Mouse (Mus musculus) embryo, embryonic 9.5 days (tissue): ENCODE data around the gene BC004004.
"Not testable (repeated sequence)": the region's sequence is repeated elsewhere in the genome, so short reads cannot be mapped to it uniquely, and the experiment has no call there.

Experiments used
- DNase-seq: peaks from one replicate; pipeline ENCODE4 v3.0.0-alpha.2; 2017; ENCODE audit errors: extremely low spot score

Gene BC004004

DNA sequence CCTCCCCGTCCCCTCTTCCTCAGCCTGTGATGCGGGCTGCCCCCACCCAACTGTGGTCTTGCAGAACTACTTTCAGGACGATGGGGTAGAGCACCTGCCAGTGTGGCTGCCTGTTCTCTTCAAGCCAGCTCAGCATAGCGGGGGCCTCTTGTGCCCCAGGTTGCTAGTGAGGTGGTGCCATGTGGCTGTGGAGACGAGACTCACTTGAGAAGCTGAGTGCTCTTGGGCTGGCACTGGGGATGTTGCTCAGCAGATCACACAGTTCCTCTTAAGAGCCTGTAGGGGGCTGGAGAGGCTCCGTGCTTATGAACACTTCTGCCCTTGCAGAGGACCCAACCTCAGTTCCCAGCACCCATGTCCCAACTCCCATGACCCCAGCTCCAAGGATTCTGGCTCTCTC lies 29.2 kb downstream of the BC004004 start:
- DNase-seq, result no peak

DNA sequence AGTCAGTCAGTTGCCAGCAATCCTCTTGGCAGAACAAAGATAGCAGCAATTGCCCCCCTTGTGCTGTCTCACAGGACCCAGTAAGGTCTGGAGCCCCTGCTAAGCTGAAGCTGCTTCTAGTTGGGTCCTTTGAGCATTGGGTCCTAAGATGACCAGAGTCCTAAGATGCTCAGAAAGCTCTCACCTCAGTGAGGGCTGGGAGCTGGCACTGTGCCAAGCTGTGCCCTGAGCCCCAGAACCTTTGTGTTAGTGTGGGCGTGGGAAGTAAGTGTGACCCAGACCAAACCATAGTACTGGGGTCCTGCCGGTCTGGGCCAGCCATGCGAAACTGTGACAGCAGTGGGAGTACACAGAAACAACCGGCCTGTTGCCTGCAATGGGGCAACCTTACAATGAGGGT lies 30.7 kb downstream of the BC004004 start:
- no peak for DNase-seq

DNA sequence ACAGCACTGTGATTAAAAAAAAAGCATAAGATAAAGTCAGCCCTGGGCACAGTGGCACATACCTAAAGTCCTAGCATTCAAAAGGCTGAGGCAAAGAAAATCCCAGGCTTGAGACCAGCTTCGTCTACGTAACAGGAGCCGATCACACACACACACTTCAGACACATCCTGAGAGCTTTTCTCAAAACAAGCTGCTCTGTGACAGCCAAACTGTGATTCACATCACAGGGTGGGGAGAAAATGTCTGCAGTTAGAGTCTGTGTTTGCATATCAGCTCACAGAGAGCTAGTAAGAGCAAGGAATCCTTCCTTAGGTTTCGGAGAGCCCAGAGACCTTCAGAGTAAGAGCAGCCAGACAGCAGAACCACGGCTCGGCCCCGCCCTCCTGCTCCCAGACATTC lies 32.3 kb downstream of the BC004004 start:
- DNase-seq, result no peak

DNA sequence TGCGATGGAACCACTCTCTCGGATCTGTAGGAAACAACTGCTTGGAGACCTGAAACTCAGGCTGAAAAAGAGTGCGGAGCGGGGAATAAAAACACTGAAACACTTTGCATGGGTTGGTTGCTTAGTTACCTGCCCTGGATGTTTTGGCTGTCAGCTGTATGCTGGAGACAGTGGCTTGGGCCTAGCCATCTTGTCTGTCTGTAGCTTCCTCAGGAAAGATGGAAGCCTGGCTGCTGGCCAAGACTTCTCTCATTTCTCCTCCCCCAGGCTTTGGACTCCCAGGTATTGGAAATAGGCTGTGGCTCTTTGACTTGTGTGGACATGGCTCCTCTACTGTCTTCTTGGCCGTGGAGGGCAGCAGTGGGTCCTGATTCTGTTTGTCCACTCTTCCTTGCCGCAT lies 32.8 kb downstream of the BC004004 start:
- no peak for DNase-seq

DNA sequence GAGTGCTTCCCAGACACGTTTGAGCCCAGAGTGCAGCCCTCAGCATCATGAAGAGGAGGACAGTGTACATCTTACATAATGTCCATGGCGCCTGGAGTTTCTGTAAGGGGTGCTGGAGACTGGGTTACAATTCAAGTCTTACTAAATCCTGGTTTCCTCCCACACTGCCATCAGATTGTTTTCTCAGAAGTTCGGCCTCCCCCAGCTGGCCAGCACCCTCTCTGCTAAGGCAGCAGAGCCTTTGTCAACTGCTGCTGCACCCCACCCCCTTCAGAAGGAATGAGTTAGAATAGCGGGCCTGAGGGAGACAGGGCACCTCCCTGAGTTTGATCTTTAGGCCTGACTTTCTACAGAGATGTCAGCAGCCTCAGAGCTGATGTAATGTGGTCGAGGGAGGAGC lies 33.6 kb downstream of the BC004004 start:
- DNase-seq, result no peak

DNA sequence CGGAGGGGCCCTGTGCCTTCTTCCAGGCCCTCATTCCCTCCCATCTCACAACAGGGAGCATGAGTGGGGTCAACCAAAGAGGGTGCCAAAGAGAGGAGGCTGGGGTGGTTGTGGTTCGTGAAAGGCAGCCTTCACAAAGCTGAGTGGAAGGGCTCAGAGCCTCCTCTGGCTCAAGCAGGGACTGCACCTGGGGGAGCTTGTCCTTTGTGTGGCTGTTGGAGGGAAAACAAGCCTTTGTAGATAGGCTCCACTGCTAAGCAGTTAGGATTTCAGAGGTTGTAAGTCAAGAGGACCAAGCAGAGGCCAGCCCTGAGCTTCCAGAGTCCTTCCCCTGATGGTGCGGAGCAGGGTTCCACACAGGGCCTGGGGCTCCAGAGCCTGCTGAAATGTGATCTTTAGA lies 34.5 kb downstream of the BC004004 start:
- DNase-seq, result peak; percentile 28

DNA sequence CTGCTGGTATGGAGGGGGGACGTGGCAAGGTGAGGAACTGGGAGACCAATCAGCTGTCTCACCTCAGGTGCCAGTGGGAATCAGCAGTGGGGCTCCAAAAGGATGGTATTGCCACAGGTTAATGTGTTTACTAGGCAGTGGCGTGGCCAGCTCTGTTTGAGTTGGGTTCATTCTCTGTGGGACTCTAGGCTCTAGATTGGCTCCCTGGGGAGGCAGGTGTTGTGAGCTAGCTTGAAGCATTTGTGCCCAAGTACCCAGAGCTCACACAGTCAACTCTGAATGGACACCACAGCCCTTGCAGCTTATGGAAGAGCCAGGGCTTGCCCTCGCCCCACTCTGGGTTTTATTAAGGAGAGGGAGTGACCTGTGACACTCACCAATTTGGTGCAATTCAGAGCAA lies 35.3 kb downstream of the BC004004 start:
- no peak for DNase-seq

DNA sequence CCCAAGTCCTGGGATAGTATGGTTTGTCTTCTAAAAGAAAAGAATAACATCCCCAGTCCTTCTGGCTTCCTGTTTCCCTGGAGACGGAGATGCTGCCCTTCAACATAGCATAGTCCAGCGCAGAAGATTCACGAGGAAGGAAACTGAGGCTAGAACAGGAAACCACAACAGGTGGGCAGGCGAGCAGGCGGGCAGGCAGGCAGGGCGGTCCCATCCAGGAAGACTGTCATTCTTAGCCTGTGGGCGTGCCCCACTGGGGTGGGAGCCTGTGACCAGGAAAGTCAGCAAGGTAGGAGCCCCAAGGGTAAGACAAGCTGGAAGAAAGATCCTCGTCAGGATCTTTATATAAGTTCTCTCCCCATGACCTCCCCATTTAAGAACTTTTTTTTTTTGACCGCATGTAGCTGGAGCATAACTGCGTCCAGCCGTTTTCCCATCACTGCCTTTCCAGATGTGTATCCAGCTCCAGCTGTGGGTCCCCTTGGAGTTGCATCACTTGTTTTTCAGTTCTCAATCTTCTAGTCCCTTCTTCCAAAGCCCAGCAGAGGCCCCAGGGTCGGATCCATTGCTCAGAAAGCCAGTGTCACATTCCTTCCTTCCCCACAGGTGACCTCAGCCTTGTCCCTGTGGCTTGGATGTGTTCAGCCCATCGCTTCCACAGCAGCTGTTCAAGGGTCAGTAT lies 35.9 kb downstream of the BC004004 start:
- DNase-seq, result no peak

DNA sequence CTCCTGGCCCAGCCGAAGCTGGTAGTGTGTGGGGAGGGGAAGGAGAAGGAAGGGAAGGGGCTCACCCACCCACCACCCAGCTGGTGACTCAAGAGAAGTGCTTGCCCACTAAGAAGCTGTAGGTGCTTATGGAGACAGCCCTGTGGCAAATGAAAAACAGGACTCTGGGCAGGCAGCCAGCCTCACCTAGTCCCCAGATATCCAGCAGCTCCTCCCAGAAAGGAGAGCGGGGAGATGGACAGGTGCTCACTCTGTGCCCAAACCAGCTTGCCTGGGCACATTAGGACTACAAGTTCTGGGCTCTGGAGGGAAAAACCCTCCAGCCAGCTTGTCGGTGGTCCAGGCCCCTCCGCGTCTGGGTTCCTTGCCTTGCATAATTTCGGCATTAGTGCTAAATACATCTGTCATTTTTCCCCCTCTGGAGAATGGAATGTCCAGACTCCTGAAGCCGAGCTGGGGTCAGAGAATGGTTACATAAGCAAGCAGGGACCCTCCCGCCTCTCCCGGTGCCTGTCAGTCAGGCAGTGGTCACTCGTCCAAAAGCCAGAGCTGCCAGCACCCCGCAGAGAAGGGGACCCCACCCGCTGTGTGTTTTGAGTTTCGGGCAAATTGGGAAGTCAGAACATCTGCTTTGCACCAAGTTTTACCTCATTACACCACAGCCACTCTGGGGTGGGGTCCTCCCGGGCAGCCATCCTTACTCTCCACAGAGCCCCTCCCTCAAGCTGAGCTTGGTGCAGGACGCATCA lies 36.6 kb downstream of the BC004004 start:
- peak; percentile 22 for DNase-seq

DNA sequence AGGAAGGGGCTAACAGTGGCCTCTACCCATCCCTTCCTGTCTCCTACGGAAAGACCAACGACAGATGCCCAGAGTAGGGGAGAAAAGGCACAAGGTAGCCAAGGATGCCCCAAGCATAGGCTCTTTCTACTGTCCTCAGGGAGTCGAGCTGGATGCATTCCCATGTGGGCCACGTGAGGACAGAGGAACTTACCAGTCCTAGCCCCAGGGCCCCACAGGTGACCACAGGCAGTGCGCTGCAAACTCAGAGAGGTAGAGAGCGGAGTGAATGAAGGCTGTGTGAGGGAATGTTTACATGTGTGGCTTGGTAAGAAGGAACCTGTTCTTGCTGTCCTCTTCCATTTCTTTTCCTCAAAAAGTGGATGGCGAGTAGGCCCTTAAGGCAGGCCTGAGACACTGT lies 37.3 kb downstream of the BC004004 start:
- DNase-seq, result no peak

DNA sequence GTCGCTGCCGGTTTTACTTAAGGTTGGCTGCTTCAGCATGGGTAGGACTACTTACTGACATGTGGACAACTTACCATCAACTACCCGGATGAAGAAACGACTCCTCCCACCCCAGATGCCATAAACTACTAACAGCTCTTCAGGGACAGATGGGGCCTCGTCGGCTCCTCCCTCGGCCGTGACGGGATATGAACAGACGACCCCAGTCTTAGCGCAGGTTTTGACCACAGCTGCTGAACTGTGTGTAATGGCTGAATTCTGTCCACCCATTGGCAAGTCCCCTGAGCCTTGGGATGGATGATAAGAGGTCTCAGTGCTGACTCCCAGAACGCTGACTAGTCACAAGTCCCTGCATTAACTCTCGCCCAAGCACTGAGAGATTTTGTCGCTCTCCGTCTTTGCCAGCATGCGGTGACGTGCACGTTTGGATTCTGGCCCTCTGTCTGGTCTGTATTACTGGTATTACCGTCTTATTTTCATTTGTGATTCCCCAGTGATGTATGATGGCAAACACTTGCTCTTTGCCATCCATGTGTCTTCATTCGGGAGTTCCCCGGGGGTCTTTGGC lies 41.6 kb downstream of the BC004004 start:
- DNase-seq, result no peak

DNA sequence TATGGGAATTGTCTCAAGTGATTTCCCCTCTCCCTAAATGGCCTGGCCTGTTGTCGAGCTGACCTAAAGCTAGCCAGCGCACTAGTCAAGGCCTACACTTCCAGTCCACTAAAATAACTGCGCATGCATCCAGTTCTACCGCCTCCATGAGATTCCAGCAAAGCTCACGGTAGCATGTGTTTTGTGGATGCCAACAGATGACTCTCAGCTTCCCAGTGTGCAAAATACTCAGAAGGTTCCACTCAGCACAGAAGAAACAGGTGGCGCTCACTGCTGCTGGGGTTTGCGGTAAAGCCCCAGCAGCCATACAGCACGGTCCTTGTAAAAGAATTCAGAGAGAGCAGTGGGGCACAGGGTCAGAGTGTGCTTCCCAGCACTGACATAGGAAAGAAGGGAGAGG lies 43.0 kb downstream of the BC004004 start:
- DNase-seq, result no peak

DNA sequence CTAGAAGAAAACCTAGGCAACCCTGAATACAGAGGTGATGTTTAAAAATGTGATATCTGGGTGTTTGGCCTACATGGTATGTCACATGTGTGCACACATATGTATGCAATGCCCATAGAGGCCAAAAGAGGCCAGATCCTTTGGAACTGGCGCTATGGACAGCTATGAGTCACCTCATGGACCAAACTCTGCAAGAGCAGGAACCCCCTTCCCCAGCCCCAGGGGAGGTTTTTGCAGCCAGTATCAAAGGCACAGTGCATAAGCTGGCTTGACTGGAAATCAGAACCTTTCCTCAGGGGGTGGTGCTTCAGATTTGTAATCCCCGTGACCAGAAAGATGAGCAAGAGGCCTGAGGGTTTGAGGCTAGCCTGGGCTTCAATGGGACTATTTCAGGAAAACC lies 43.5 kb downstream of the BC004004 start:
- DNase-seq, result no peak

DNA sequence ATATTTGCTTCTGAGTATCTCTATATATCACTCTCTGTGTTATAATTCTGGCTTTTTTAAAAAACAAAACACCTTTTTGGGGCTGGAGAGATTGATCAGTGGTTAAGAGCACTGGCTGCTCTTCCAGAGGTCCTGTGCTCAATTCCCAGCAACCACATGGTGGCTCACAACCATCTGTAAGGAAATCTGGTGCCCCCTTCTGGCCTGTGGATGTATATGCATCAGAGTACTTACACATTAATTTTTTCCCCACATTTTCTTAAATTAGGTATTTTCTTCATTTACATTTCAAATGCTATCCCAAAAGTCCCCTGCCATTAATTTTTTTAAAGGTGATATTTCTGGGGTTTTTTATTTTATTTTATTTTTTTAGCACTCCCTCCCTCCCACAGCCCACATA lies 44.7 kb downstream of the BC004004 start:
- no peak for DNase-seq

DNA sequence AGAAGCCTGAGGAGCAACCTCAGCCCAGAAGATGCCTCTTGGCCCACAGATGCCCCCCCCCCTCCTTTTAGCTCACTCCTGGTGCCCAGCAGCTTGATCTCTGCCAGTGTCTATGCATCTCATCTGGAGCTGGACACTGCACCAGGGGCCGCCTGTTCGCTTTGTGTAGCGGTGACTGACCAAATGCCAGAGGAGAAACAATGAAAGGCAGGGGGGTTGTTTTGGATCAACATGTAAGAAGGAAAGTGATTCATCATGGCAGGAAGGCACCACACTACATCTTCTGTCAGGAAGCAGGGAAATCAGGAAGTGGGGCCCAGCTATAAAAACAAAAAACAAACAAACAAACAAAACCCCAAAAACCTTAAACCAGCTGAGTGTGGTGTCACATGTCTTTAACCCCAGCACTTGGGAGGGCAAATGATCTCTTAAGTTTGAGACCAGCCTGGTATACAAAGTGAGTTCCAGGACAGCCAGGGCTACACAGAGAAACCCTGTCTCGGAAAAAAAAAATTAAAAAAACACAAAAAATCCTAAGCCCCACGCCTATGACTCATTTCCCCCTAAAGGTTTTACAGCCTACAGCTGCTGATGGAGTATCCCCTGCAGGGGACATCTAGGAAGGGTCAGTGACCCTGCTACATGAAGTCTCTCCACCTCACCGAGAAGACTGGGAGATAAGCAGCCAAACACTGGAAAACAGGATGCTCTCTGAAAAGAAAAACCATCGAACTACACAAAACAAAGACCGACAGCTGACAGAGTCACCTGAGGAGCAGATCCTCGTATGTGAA lies 47.3 kb downstream of the BC004004 start:
- peak; percentile 25 for DNase-seq

DNA sequence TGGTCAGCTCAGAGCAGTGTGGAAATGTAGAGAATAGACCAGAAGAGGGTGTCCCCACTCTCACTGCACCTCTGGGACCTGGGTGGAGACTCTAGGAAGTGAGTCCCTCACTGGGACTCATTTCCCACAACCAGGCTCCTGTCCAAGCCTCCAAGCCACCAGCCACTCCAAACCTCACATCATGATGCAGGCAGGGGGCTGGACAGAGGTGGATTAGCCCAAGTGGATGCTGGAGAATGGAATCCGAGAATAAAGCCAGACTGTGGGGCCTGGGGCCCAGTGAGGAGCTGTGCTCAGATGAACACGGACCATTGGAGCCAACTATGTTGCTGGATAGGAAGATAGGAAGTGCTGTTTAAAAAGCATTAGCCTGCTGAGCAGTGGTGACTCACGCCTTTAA lies 48.3 kb downstream of the BC004004 start:
- no peak for DNase-seq

DNA sequence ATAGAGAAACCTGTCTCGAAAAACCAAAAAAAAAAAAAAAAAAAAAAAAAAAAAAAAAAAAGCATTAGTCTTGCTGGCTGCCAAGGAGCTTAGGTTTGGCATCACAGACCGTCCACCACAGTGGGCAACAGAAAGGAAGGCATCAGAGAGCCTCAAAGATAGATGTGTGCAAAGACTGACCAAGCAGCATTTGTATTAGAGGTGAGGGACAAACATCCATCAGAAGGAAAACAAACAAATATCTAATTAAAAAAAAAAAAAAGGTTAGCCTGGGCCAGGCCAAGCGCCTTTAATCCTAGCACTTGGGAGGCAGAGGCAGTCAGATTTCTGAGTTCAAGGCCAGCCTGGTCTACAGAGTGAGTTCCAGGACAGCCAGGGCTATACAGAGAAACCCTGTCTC lies 48.8 kb downstream of the BC004004 start, which contains the start of gene Pi16:
Pi16 (plus strand) TSS at position 301 of the 400 bp plus-strand sequence.
- DNase-seq, result not testable (repeated sequence)

DNA sequence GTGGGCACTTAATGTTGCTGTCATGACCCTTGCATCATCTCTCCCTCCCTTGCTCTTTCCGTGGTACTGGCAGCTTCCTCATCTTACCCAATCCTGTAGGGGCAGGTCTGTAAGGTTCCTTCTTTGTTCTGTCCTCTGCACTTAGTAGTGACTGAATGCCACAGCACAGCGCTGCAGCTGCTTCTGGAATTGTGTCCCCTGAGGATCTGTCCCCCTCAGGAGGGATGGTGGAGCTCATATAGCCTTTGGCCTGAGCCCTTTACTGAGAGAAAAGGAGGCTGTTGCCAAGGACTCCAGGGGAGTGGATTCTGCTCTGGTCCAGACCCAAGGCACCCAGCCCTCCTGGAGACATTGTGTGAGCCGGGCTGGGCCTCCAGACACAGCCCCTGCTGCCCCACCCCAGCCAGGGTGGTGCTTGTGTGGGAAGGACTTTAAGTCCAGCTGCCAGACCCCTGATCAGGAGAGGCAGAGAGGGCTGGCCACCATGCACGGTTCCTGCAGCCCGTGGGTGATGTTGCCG lies 50.2 kb downstream of the BC004004 start:
- DNase-seq, result no peak

DNA sequence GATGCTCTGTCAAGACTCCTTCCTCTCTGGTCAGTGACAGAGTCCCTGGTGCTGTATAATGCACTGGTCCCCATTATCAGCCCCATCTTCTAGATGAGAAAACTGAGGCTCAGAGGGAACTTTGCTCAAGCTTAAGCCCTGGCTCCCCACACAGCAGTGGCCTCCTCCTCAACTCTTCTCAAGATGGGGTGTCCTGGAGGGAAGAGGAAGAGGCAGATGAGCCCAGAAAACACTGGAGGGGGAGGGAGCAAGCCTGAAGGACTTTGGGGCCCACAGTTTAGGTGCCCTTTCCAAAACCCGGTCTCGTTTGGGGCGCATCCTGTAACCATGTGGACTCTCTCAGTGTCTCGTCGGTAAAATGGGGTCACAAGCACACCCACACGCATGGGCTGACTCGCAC lies 50.9 kb downstream of the BC004004 start:
- DNase-seq, result no peak

DNA sequence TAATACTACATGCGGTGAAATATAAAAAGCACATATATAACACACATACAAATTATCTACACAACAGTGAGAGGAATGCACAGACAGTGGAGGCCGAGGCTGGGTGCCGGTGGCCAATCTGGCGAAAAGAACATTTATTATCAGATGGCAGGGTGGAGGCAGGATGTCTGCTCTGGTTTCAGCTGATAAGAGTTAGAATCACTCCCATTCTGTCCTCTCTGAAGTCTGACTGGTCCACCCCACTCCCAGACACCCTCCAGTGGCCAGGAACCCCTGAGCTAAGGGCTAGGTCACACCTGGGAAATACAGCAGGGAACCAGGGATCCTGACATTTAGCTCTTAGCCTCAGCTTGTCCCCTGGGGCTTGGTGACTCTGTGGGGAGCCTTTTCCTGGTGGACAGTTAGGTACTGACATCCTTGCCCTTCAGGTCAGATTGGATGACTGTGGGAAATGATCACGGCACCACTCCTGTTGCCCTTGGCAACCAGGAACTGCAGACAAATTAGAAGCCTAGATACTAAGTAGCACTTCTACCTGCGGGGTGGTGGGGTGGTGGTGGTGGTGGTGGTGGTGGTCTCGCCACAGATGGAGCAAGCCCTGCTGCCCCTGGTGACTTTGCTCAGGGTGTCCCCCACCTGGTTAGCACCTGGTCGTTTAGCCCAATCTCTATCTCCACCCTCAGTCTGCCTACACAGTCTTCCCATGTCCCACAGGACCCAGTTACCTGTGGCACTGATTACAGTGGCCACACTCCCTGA lies 51.5 kb downstream of the BC004004 start:
- no peak for DNase-seq
